Mouse (Mus musculus): ENCODE results near the gene Rnasel. TPM values are rescaled to one million over a fixed set of nuclear protein-coding genes. Genes with fewer than 3 reads are reported as not detected.

Gene Rnasel
- total RNA-seq, 2 experiments from 2014 or later = 2.8 to 5.0 TPM

GRCm38 (mm10) chr1:153769998-153770775 is 21.0 kb downstream of the Rnasel start:
- DNase-seq = no peak

GRCm38 (mm10) chr1:153770776-153771167 is 21.5 kb downstream of the Rnasel start:
- DNase-seq = no peak

- no peak for DNase-seq
These were observed 25.9 kb downstream of the Rnasel start for GRCm38 (mm10) chr1:153775174-153775573.

- DNase-seq = no peak
These were observed 27.0 kb downstream of the Rnasel start for GRCm38 (mm10) chr1:153776257-153776656.

- no peak for DNase-seq
These were observed 29.0 kb downstream of the Rnasel start for GRCm38 (mm10) chr1:153778205-153778604.

GRCm38 (mm10) chr1:153783339-153783738 is 34.1 kb downstream of the Rnasel start:
- DNase-seq = no peak

GRCm38 (mm10) chr1:153785608-153786007 is 36.4 kb downstream of the Rnasel start:
- DNase-seq = no peak

- DNase-seq = no peak
These were observed 41.5 kb downstream of the Rnasel start for GRCm38 (mm10) chr1:153790708-153791107.

- DNase-seq = no peak
These were observed 45.0 kb downstream of the Rnasel start for GRCm38 (mm10) chr1:153794241-153794640.

GRCm38 (mm10) chr1:153802691-153803090 is 53.5 kb downstream of the Rnasel start:
- peak; percentile 43 to 45 for DNase-seq

- DNase-seq = peak; percentile 25 to 52
These were observed 54.3 kb downstream of the Rnasel start for GRCm38 (mm10) chr1:153803530-153803929.

GRCm38 (mm10) chr1:153807390-153807993 is 58.3 kb downstream of the Rnasel start:
- DNase-seq = peak; percentile 63 to 86

Other genes starting within 250 kb of the Rnasel start
- gene Npl, start 199.4 kb upstream of the Rnasel start, total RNA-seq (2021) = 1 to 10 TPM; 1.6 to 2.2 TPM
- gene Rgs8, start 96.4 kb upstream of the Rnasel start, total RNA-seq (2021) = not detected
- 1 to 10 TPM; 1.2 to 1.5 TPM for gene Rgs16, start 9.1 kb upstream of the Rnasel start, total RNA-seq (2021)
- gene Rgsl1, start 94.7 kb downstream of the Rnasel start, total RNA-seq (2021) = not detected
- gene Teddm1b, start 124.9 kb downstream of the Rnasel start, total RNA-seq (2021) = not detected
- gene Teddm1a, start 142.3 kb downstream of the Rnasel start, total RNA-seq (2021) = not detected
- gene Glul, start 150.5 kb downstream of the Rnasel start, total RNA-seq (2021) = 100 to 1,000 TPM; 539 to 709 TPM
- gene Teddm2, start 150.8 kb downstream of the Rnasel start, total RNA-seq (2021) = under 1 TPM; 0.60 to 0.77 TPM